Mouse (Mus musculus): ENCODE measurements around the gene Aldh18a1.
"Not testable (repeated sequence)": the region's sequence is repeated elsewhere in the genome, so short reads cannot be mapped to it uniquely, and the experiment has no call there.

Aldh18a1 gene

DNA sequence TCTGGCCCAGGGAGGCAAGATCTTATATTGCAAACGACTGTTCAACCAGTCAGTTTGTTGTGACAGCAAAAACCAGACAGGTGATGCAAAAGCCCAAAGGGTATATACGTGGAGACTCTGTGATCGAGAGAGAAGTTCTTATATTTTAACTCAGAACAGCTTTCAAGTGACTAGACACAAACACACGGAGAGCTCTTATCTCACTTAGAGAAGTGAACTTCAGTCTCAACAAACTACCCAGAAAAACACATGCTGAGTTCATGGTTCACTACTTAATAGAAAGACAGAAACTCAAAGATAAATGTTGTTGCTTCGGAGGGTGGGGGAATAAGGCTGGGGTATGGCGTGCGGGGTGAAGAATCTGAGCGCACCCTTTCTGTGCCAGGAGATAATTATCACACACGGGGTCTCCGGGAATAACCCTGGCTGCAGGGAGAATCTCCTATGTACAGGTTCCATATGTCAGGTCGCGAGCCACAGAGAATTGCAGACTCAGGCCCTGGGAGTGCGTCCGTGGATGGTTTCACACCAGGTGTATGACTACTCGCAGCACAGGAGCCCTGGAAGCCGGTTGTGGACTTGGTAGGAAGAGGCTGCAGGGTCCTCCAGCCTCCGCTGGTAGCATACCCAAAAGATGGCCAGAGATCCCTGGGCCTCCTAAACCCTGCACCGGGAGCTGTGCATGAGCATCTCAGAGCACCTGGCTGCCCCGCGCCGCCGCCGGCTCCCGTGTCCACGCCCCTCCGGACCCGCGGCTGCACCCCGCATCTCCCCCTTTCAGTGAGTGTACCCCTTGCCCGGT is 571 bp downstream of the Aldh18a1 start:
- intact Hi-C loops (cut with DNase I): no loop called here

DNA sequence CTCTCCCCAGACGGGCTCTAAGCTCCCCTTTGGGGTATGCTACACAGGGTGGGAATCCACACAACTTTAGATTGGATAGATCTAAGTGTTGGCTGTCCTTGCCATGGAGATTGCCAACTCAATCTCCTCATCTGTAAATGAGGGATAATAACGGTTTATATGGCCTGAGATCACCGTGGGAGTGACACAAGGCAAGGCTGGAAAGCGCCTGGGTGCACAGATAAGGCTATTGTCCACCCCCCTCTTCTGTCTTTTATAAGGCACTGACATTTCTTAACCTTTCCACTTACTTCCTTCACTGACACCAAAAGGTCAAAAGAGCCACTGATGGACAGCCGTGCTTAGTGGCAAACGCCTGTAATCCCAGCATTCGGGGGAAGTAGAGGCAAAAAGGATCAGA is 1.4 kb downstream of the Aldh18a1 start:
- intact Hi-C loops (cut with DNase I): no loop called here

DNA sequence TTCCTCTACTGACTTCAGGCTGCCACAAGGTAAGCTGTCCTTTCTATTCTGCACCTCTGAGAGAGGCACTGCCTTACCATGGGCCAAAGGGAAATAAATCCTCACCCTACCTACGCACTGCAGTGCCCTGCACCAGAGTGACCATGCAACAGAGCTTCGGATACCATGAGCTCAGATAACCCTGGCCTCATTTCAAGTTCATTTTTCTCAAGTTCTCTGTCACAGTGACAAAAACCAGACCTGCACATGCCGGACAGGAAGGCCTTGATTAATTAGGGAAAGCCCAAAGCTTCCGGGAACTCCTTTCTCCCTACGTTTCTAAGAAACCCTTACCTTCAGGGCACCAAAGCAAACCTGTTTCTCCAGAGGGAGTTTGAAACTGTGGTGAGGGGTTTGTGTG is 6.6 kb downstream of the Aldh18a1 start:
- intact Hi-C loops (cut with DNase I): no loop called here

DNA sequence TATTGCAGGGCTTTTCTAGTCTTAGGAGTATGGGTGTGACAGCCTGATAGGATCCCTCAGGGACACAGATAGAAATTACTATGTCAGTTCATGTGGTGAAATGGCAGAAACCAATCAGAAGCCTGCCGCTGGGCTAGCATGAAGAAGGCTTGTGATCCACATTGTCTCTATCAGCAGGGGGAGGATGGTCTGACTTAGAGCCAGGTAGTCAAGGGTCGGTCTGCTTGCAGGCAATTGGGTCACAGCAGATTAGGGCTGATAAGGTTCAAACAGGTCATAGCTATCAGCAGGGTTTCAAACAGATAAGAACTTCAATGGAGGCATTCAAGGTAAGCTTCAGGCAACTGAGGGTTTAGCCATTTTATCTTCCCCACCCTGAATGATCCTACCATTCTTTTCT is 7.4 kb downstream of the Aldh18a1 start:
- intact Hi-C loops (cut with DNase I): no loop called here

DNA sequence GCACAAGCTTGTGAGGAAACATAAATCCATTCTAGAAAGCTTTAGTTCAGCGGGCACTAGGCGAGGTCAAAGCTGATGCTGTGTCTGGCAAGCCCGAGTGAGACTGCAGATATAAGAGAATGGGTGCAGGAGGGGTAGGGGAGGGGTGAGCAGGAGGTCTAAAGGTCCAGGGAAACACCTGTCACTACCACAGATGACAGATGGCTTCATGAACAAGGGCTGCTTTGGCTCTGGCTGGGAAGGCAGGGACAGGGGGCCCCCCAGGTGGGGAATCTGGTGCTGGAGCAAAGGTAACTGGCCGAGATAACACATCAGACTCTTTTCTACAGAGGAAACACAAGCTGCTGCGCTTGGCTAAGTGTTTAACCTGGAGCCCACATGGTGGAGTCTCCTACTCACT is 12.8 kb downstream of the Aldh18a1 start:
- intact Hi-C loops (cut with DNase I): no loop called here

DNA sequence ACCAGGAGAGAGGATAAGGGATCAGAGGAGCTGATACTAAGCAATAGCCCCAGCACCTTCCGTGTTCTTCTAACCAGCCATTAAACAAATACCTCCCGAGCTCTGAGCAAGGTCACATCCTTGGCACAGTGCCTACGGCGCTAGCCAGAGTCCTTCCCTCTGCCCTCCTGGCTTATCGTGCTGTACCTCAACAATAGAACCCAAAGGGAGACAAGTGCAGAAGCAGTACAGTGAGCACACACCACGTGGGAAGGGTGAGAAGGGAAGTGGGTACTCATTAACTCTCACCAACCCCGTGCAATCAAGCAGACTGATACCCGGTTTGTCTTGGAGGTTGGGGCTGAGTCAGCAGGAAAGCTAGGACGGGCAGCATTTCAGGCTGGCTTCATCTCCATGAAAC is 17.5 kb downstream of the Aldh18a1 start:
- intact Hi-C loops (cut with DNase I): no loop called here

DNA sequence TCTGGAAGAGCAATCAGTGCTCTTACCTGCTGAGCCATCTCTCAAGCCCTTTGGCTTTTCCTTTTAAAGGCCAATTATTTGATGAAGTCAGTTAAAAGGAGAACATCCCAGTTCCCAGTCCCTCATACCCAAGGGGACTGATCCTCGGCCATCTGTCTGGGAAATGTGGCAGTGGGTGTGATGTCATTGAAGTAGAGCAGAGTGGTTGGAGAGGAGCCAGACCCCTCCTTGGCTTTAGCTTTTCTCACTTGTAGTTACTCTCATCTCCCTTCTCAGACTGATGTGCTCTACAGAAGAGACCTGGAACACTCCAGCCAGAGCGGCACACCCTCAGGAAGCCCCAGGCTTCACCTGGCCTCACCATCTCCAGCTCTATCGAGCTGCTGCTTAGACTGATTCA is 20.6 kb downstream of the Aldh18a1 start:
- intact Hi-C loops (cut with DNase I): no loop called here

DNA sequence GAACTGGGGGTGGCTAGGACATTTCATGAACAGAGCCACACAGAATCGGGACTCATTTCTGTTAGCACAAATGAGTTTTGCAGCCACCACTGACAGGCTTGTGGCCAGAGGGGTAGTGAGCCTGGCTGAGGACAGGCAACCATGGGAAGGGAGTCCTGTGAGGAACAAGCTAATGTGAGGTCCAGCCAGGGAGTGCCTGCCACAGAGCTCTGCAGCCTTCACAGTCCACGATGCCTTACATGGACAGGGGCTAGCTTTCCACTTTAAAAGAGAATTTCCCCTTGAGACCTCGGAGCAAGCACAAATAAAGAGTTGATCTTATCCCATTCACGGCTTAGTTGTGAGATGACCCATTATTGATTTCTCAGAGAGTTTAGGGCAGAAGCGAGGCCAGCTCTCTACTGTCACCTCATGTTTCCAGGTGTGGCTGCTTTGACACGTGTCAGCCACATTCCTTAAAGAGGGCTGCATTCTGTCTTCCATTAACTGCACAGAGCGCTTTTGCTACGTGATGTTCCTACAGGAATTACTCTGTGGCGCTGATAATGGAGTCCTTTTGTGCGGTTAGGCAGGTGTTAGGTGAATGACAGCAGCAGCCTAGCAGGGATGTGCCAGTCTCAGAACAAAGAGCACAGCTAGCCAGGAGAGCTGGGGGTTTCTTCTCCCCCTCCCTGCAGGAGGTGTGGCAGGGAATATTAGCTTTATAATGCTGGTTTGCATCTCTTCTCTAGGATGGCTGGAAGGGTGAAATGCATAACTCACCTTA is 24.2 kb downstream of the Aldh18a1 start:
- intact Hi-C loops (cut with DNase I): no loop called here

DNA sequence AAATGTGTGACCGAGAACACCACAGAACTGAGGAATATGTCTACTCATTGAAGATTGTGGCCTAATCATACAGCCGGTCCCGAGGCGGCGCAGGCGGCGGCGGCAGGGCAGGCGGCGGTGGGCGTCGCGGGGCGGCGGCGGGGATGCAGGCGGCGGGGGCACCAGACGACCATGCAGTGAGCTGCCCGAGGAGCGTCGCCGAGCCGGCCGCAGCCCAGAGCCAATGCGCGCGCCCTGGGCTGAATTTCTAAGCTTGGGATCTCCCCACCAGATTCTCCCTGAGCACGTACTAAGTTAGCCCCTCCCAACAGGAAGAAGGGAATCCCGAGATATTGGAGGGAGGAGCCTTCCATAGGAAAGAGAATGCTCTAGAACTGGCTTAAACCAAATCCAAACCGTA is 26.7 kb downstream of the Aldh18a1 start:
- intact Hi-C loops (cut with DNase I): not testable (repeated sequence)

DNA sequence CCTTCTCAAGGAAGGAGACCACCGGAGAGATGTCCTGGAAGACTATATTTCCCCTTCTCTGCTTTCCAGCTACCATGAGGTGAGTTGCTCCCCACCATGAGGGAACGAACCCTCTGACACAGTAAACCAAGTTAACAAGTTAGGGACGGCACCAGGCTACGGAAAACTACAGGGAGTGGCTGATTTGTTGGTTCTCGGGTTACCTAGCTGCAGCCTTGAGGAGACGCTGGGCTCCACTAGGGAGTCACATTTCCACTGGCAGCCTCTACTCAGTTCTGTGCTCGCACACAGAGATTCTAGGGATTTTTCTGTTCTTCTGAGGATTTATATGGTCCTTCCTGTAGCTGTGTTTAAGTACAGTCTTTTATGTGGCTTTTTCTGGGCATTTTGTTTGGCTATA is 32.2 kb downstream of the Aldh18a1 start:
- intact Hi-C loops (cut with DNase I): no loop called here

DNA sequence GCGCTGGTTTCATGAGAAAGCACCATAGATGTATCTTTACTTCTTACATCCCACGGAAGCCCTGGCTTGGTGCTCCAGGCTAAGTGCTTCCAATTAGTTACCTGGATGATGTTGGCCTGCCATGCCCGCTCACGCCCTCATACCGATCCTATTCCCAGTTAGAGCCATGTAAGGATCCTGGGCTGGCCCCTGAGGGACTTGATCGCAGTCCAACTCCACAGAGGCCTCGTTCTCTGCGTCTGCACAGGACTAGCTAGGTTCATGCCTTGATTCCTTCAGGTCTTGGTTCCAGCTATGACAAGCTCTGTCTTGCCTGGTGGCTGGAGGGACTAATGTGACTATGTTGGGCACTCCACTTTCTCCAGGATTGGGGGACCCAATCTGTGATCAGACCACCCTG is 33.1 kb downstream of the Aldh18a1 start:
- intact Hi-C loops (cut with DNase I): no loop called here

DNA sequence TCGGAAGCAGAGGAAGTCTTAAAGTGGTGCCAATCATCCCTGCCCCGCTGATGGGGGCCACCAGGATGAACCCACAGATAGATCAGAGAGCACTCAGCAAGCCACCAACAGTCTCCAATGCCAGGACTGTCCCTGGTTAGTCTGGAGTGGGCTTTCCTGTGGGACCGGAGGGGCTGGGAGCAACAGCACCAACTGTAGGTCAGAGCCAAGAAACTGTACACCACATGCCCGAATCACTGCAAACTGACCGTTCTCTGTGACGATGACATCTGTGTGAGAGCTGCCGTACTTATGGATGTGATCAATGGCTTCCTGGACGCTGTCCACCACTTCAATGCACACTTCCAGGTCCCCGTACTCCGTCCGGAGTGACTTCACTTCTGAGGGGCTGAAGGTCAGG is 33.9 kb downstream of the Aldh18a1 start:
- intact Hi-C loops (cut with DNase I): no loop called here

DNA sequence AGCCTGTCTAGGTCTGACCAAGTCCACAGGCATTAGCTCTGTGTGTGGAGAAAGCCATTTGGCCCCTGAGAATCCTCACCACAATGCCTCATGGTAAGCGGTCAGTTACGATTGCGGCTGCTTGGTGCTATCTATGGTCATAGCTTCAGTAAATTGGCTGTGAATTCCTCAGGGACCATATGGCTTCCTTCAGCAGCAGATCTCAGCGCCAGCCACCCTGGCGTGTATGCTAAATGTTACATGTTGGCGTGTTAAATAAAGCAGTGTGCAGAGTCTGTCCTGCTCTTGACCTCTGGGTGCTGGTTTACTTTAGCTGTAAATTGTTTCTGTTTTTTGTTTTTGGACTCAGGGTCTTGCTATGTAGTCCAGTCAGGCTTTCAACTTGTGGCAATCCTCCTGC is 34.4 kb downstream of the Aldh18a1 start:
- intact Hi-C loops (cut with DNase I): no loop called here

DNA sequence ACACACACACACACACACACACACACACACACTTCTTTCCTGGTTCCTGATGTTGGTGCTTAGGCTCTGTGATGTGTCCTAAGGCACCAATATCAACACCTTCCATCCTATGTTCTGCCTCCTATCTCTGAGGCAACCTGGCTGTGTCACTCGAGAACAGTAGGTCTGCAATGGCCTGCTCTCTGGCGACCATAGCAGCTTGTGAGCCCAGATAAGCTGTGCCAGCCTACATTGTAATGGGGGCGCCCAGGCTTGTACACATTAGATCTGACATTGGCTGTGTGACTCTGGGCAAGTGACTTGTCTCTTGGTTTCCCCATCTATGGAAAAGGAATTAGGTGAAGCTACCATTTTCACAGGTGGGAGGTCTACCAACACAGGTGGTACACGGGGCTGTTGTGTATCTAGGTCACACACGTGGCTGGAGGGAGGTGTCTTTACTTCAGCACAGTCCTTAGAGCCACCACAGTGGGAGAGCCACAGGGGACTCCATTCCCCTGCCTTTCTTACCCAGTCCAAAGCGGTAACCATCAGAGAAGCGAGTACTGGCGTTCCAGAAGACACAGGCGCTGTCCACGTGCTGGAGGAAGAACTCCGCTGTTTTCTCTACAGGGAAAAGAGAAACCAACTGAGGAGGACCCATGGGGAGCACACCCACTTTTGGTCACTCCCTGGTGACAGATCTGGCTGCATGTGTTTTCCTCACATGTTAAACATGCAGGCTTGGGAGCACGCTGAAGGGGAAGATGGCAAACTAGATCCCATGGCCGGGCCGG is 35.1 kb downstream of the Aldh18a1 start:
- intact Hi-C loops (cut with DNase I): no loop called here

DNA sequence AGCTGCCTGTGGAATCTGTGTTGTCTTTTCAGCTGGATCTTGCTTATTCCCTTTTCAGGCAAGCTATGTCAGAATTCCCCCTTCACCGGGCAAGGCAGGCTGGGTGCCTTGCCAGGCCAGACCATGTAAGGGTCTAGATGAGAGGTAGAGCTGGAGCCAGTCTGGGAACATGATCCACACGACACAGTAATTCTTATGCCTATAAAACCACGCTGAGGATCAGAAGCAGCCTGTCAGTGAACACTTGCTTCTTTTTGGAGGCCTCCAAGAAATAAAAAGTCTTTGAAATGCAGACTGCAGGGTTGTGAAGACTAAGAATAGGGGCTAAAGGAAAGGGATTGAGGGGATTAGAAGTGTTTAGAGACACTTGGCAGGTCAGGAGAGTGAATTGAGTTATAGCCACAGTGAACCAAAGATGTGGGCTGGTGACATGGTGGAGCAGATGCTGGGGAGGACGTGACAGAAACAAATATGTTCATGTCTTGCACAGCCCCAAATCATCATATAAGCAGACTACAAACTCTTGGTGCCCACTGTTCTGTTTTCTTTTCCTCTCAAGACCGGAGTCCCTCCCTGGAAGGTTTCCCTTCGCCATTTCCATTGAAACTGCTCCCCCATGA is 38.6 kb downstream of the Aldh18a1 start:
- intact Hi-C loops (cut with DNase I): no loop called here

DNA sequence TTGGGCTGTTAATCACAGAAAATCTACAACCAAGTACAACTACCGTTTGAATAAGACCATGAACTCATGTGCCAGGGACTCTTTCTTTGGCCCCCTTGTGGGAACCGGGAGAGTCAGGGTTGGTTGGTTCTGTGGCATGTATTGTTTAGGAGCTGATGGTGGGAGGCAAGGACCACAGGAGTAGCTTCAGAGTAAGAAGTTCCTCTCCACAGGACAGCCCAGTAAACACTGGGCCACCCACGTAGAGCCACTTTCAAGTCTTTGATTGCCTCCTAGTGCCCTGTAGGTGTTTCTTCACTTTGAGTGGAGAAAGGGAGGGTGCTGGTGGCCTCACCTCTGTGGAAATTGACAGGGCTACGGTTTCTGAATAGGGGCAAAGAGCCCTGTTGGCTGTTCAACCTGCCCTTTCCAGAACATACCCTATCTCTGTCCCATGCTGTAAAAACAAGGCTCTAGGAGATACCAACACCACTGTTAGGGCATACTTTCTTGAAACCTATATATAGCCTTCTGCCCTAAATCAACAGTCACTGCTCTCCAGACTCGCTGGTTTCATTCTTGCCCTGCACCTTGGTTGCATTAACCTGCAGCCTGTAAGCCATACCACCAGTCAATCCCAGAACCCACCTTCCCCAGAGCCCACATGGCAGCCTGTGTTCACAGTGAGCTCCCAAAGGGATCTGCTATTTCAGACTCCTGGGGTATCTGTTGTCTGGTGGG is 39.3 kb downstream of the Aldh18a1 start:
- intact Hi-C loops (cut with DNase I): no loop called here

DNA sequence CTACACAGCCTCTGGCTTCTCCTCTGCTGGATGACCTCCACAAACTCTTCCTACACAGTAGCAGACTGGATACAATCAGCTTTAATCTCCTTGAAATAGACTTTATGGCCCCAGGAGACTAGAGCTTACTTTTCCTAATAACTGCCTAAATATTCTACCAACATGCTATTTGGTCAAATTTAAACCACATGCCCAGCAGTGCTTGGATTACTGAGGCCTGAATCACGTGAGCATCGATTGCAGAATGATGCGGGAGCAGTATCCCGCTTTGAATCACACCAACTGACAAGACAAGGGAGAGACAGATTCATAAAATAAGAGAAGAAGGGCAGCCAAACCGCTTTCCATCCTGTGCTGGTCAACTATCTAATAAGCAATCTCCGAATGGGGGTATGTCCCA is 39.9 kb downstream of the Aldh18a1 start:
- intact Hi-C loops (cut with DNase I): no loop called here

DNA sequence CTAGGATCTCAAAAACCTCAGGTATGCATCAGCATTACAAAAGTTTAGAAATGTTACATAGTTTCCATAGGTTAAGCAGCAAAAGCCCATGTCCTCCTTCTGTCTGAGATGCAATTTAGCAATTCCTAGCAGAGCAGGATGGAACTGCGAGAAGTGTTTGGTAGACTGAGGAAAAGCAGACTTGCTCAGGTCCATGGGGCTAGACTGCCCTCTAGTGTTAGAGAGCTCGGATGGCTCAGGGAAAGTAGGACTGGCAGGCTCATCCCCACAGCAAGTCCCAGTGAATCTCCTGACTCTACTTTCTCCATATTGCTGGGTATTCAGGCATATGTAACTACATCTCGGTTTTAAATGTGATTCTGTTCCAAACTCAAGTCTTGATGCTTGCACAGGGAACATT is 43.4 kb downstream of the Aldh18a1 start:
- intact Hi-C loops (cut with DNase I): loop anchor here (1.0 to 2.0 kb wide), 2 partner anchors 154 to 200 kb away; no protein-coding TSS in a partner anchor

DNA sequence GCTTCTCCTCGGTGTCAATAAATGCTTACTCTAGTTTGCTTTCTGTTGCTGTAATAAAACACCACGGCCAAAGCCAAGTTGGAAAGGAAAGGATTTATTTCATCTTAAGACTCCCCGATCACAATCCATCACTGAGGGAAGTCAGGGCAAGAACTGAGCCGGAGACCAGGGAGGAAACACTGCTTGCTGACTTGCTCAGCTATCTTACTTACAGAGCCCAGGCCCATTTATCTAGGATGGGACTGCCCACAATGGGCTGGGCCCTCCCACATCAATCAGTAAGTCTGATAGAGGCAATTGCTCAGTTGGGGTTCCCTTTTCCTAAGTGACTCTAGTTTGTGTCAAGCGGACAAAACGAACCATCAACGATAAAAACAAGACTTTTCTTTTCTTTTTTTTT is 45.5 kb downstream of the Aldh18a1 start:
- intact Hi-C loops (cut with DNase I): no loop called here

DNA sequence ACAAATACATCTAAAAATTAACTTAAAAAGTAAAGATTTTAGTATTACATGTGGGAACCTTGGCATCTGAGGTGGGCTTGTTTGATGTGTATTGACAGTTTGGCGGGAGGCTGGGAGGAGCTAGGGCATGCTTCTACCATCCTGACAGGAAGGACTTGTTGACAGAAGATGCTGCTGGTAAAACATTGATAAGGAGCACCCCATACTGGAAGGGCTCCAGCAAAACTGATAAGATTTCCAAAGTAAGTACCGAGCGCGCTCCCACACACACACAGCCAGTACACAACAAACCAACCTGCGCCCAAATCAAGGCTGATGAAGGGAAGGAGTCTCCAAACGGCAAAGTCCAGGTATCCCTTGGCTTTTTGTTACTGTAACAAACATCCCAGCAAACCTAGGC is 51.7 kb downstream of the Aldh18a1 start:
- intact Hi-C loops (cut with DNase I): no loop called here

DNA sequence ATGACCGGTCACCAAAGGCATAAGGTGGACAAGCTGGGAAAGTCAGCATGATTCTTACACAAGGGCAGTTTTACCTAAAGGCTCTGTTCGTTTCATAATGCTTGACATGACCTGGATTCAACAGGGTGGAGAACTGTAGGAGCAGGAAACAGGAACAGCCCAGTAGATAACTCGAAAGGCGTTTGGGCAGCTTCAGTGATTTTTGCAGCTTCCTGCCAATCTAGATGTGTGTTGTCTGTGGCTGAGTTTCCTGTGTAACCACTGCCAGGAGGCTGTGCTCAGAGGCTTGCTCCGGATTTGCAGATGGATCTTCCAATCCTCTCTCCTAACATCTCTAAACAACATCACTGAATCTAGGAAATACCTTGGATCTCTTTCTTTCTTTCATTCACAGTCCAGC is 55.7 kb downstream of the Aldh18a1 start:
- intact Hi-C loops (cut with DNase I): no loop called here

Data from adrenal gland (tissue).